Mouse (Mus musculus): ENCODE measurements around the gene Dhrs7c. TPM values are rescaled to one million over a fixed set of nuclear protein-coding genes. Genes with fewer than 3 reads are reported as not detected.
A peak's percentile ranks its signal among the peaks of the same experiment; 100 is the strongest.

Dhrs7c gene
- total RNA-seq (2022), result not detected

GRCm38 (mm10) chr11:67797931-67798330 is at the start of gene Dhrs7c:
Gene Dhrs7c (plus strand): TSS chr11:67798187.
- DNase-seq (ENCODE audit: low spot score in 2 of 2), result no peak

GRCm38 (mm10) chr11:67756287-67756686 is 41.7 kb upstream of the Dhrs7c start:
- DNase-seq (ENCODE audit: low spot score in 2 of 2), result no peak

GRCm38 (mm10) chr11:67757373-67758167 is 40.4 kb upstream of the Dhrs7c start:
- DNase-seq (ENCODE audit: low spot score in 2 of 2), result no peak

- DNase-seq (ENCODE audit: low spot score in 2 of 2), result no peak
Measured at GRCm38 (mm10) chr11:67771053-67771452, 26.9 kb upstream of the Dhrs7c start, which contains the start of gene Glp2r. Gene Glp2r (minus strand): TSS chr11:67771153.

DNA sequence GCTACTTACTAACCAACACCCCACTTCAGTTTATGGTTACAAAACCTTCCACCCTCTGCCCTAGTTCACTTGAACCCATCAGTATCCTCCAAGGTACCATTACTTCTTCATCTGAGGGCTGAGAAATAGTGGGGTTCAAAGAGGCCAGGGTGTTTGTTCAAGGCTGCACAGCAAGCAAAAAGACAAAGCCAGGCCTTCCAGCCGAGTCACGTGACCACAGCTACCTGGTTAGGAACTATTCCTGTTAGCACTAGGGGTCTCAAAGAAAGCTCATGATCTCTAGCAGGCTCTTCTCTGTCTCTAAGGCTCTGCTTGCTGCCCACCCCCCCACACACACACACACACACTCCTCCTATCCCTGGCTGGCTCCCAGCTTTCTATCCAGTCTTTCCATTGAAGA is 26.3 kb upstream of the Dhrs7c start:
- no peak for DNase-seq (ENCODE audit: low spot score in 2 of 2)

DNA sequence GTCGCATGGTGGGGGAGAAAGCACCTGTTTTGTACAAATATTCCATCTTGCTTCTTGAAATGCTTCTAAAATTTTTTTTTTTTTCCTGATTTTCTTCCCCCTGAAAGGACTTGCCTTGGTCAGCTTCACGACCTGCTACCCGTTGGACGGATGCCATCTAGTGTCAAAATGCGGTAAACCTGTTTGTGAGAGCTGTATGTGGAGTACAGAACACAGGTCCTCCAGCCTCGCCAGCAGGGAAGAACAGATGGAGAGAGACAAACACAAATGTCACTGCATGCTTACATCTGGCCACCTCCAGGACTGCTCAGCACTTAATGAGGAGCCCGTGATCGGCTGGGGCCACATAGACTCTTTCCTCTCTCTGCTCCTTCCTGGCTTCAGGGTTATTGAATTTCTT is 25.4 kb upstream of the Dhrs7c start:
- peak in 1 of 2 experiments; percentile 66 for DNase-seq (ENCODE audit: low spot score in 2 of 2)

- DNase-seq (ENCODE audit: low spot score in 2 of 2), result no peak
Measured at GRCm38 (mm10) chr11:67774379-67774778, 23.6 kb upstream of the Dhrs7c start, which contains the start of gene Gsg1l2. Gene Gsg1l2 (plus strand): TSS chr11:67774608.

DNA sequence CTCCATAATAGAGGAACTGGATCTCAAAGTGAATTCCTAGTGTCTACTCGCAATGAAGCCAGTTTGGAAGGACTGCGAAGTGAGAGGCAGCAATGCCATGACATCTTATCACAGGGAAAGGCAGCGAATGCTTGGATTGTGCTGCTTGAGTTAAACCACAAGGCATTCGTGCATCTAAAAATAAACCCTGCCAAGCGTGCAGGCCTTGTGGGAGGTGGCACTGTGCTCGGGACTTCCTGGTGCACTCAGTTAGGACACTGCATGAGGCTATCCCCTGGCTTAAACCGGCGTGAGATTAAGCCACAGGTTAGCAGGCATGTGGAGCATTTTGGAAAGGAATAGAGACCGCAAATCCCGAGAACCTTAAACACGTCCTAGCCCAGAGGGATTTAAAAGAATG is 7.8 kb upstream of the Dhrs7c start:
- DNase-seq (ENCODE audit: low spot score in 2 of 2), result no peak

DNA sequence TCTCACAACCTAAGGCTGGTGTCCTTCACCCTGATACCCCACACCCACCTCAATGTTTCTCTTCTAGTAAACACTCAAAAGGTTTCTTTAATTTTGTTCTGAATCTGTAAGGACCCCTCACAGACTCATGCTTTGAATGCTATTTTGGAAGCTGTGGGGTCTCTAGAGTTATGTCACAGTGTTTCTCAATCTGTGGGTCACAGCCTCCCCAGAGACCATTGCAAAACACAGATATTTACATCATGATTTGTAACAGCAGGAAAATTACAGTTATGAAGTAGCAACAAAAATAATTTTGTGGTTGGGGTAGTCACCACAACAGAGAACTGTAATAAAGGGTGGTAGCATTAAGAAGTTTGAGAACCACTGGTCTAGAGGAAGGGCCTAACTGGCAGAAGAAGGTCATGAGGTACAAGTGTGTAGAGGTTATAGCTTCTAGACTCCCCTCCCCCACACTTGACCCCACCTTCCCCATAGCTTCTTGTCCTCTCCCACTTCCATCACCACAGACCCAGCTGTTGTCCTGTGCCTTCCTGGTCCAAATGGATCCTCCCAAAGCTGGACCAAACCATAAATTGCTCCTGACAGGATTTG is 2.2 kb downstream of the Dhrs7c start:
- DNase-seq (ENCODE audit: low spot score in 2 of 2), result no peak

- no peak for DNase-seq (ENCODE audit: low spot score in 2 of 2)
Measured at GRCm38 (mm10) chr11:67801169-67801568, 3.2 kb downstream of the Dhrs7c start.

GRCm38 (mm10) chr11:67805538-67805937 is 7.6 kb downstream of the Dhrs7c start:
- no peak for DNase-seq (ENCODE audit: low spot score in 2 of 2)

- DNase-seq (ENCODE audit: low spot score in 2 of 2), result no peak
Measured at GRCm38 (mm10) chr11:67806832-67807597, 9.0 kb downstream of the Dhrs7c start.

GRCm38 (mm10) chr11:67808051-67808450 is 10.1 kb downstream of the Dhrs7c start:
- DNase-seq (ENCODE audit: low spot score in 2 of 2), result no peak

- no peak for DNase-seq (ENCODE audit: low spot score in 2 of 2)
Measured at GRCm38 (mm10) chr11:67811535-67811934, 13.5 kb downstream of the Dhrs7c start.

GRCm38 (mm10) chr11:67819604-67820003 is 21.6 kb downstream of the Dhrs7c start:
- DNase-seq (ENCODE audit: low spot score in 2 of 2), result no peak

- DNase-seq (ENCODE audit: low spot score in 2 of 2), result no peak
Measured at GRCm38 (mm10) chr11:67820221-67820620, 22.2 kb downstream of the Dhrs7c start.

GRCm38 (mm10) chr11:67821560-67821959 is 23.6 kb downstream of the Dhrs7c start:
- peak in 1 of 2 experiments; percentile 57 for DNase-seq (ENCODE audit: low spot score in 2 of 2)

DNA sequence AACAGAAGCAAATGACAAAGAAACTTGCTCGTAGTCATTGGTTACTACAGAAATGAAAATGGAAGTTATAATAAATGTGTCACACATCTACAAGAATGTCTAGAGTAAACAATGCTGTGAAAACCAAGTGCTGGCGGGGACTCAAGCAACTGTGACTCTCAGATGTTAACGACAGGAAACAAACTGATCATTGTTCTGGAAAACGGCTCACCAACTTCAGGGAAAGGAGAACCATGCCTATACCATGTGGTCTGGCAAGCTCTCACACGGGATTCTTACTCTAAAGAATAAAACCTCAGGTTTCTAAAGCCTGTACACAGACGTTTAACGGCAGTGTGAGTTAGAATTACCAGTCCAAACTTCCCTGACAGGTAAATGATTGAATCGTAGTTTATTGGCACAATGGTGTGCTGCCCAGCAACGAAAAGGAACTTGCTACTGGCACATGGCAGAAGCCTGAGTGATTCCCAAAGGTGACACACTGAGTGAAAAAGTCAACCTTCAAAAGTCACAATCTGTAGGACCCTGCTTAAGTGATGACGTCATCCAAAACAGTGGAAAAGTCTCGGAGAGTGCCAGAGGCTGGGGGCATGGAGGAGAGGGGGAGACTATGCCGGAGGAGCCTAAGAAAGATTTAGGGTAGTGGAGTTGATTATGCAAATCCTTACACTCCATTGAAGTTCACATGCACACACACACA is 30.5 kb downstream of the Dhrs7c start:
- DNase-seq (ENCODE audit: low spot score in 2 of 2), result no peak

- DNase-seq (ENCODE audit: low spot score in 2 of 2), result no peak
Measured at GRCm38 (mm10) chr11:67829530-67829929, 31.5 kb downstream of the Dhrs7c start.

- no peak for DNase-seq (ENCODE audit: low spot score in 2 of 2)
Measured at GRCm38 (mm10) chr11:67831820-67832219, 33.8 kb downstream of the Dhrs7c start.

DNA sequence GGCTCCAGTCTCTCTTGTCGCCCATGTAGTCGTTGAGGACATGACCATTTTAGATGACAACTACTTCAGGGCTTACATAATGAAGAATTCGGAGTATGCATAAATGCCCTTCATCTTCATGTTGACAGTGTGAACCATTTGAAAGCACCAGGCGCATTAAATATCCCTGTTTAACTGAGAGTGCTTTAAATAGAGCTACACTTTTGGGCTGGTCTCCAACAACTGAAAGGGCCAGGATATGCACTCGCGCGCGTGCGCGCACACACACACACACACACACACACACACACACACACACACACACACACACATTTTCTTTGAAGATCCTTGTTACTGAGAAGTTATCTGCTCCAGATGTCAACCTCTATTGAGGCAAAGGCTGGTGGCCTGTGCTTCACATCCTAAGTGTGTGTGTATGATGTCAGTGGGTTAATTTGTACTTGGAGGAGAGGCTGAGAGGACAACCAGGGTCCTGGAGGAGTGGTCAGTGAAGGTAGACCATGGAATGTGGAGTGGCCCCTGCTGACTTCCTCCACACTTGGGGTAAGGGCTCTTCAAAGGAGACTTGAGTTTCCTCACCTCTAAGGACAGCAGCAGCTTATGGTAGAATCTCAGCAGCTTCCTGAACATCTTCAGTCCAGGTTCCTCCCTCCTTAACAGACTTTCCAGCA is 37.6 kb downstream of the Dhrs7c start:
- DNase-seq (ENCODE audit: low spot score in 2 of 2), result no peak

Measured in left cerebral cortex, adult 8-10 months (tissue).